Mouse (Mus musculus) C2C12 (cell line): ENCODE data around the gene Ctso. TPM values are rescaled to one million over a fixed set of nuclear protein-coding genes. Genes with fewer than 3 reads are reported as not detected.

Experiments used
- H3K27me3 ChIP-seq: one replicate; pipeline ENCODE4 v1.6.1; 2011; ENCODE audit not compliant: control insufficient read depth, insufficient read depth, insufficient read length
- H3K36me3 ChIP-seq: one replicate; pipeline ENCODE4 v1.6.1; 2011; ENCODE audit not compliant: control insufficient read depth, insufficient read depth
- H3K4me3 ChIP-seq: one replicate; pipeline ENCODE4 v1.5.1; 2011; ENCODE audit warnings: mild to moderate bottlenecking, control low read depth; ENCODE audit not compliant: poor library complexity, insufficient read depth, severe bottlenecking
- H3K79me2 ChIP-seq: one replicate; pipeline ENCODE4 v1.6.1; 2011; ENCODE audit not compliant: control insufficient read depth, insufficient read depth
- H3K79me3 ChIP-seq: one replicate; pipeline ENCODE4 v1.6.1; 2011; ENCODE audit warnings: low read depth, control low read depth
- H3ac ChIP-seq: one replicate; pipeline ENCODE3; 2011; ENCODE audit warnings: low read depth; ENCODE audit not compliant: control insufficient read depth, insufficient read length
- CEBPB ChIP-seq: IDR thresholded peaks from one replicate; pipeline ENCODE4 v1.6.1; 2011; ENCODE audit warnings: low read depth, mild to moderate bottlenecking, control low read depth, moderate library complexity
- CTCF ChIP-seq: IDR thresholded peaks from one replicate; pipeline ENCODE4 v1.5.1; 2011; ENCODE audit not compliant: control insufficient read depth, insufficient read depth, insufficient read length
- FOSL1 ChIP-seq: IDR thresholded peaks from one replicate; pipeline ENCODE4 v1.8.0; 2011; ENCODE audit warnings: mild to moderate bottlenecking, low read length; ENCODE audit not compliant: poor library complexity, insufficient read depth, severe bottlenecking
- MAX ChIP-seq: IDR thresholded peaks from one replicate; pipeline ENCODE4 v1.6.1; 2011; ENCODE audit warnings: mild to moderate bottlenecking, control low read depth
- MYOD1 ChIP-seq: IDR thresholded peaks from one replicate; pipeline ENCODE4 v1.6.1; 2011; ENCODE audit warnings: low read depth; ENCODE audit not compliant: control insufficient read depth, insufficient read length
- MYOG ChIP-seq: IDR thresholded peaks from one replicate; pipeline ENCODE4 v1.6.1; 2011; ENCODE audit not compliant: control insufficient read depth, insufficient read length; ENCODE audit errors: extremely low read depth
- USF1 ChIP-seq: IDR thresholded peaks from one replicate; pipeline ENCODE4 v1.6.1; 2011; ENCODE audit warnings: low read depth, mild to moderate bottlenecking, control low read depth, moderate library complexity
- long read RNA-seq, 2 experiments: library from polyadenylated mRNA; unstranded; transcript quantifications; one replicate each; pipeline ENCODE4 v2.0.0; 2019 to 2020
- polyA plus RNA-seq: library from polyadenylated mRNA; unstranded; fragments of >200 nt; fragmentation: generic; extraction: Trizol; gene quantifications from one replicate; pipeline ENCODE4 v1.2.1, GENCODE M21; 2012; ENCODE audit warnings: missing spikeins

Ctso gene
- polyA plus RNA-seq: 0.83 TPM
- long read RNA-seq, experiment 1, transcript Ctso-201 (8 exons, 3,468 nt): major isoform, 10 of 14 reads
- long read RNA-seq, experiment 1, partial matches to known transcripts: 0 of 14 reads
- long read RNA-seq, experiment 1, other reads (novel, unspliced or antisense): 3 of 14 reads
- long read RNA-seq, experiment 2, transcript Ctso-201 (8 exons, 3,468 nt): major isoform, 9 of 11 reads
- long read RNA-seq, experiment 2, partial matches to known transcripts: 0 of 11 reads
- long read RNA-seq, experiment 2, other reads (novel, unspliced or antisense): 2 of 11 reads

DNA sequence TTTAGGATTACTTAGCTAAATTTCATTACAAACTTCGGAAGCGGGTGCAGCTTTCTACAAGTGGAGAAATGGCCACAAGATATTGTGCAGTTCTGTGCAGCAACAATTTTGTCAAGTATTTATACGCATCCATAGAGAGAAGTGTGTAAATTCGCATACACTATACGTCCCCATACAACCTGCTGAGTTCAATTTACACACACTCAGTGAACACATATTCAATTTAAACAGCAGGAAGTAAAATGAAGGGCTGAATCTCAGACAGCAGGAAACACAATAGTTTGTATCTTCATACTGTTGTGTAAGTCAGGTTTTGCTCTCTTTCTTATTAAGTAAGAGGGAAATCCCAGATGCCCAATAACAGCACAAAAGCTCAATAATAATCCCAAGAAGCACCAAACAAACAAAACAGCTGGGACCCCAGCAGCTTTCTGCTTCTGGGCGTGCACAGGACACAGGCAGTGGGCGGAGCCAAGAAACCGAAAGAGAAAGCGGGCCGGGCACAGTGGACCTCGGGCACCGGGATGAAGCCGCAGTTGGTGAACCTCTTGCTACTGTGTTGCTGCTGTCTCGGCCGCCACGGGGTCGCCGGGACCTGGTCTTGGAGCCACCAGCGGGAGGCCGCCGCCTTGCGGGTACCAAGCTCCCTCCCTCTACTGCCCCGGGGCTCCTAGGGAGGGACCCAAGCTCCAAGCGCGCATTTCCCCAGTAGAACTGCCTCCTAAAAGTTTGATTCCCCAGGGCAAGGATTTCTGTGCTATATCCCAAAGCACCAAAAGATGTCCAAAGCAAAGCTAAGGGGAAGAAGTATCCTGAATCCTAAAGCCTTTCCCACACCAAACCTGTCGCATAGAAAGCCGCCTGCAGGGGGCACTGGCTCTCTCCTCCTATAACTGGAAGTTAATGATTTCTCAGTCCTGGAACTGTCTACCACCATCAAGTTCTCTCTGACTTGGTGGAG is at the start of gene Ctso:
Gene Ctso, plus strand, starts transcription at position 461 of the 961 bp plus-strand sequence.
- H3K27me3 ChIP-seq: no peaks in the 10 kb centered on the region
- H3ac ChIP-seq: peak within 1 kb of the TSS; percentile 75
- H3K36me3 ChIP-seq: no peaks in the 10 kb centered on the region
- TF ChIP-seq CEBPB: no peak
- no peaks in the 10 kb centered on the region for H3K79me3 ChIP-seq
- H3K79me2 ChIP-seq: no peaks in the 10 kb centered on the region
- H3K4me3 ChIP-seq: peak within 1 kb of the TSS; percentile 47

DNA sequence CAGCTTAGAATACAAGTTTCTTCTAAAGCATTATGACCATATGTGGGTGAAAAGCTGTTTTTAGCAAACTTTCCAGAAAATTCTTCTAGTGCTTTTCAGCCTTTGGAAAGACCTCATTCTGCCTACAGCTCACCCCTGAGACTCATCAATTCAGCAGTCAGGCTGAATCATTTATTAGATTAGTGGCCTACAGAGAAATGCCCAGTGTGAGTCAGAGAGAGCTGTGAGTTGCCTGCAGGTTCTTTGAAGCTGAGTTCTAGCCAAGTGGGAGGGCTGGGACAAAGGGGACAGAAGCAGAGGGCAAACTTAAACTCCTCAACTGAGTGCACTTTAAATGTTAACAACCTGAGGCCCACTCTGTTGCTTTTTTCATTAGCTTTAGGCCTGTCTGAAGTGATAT is 48.5 kb upstream of the Ctso start:
- Histone ChIP-seq H3K79me3 (no peaks in the 10 kb centered on the region), H3K79me2 (no peaks in the 10 kb centered on the region), H3K27me3 (no peaks in the 10 kb centered on the region), H3K4me3 (no peak overlapping the region), H3K36me3 (no peaks in the 10 kb centered on the region), H3ac (no peak overlapping the region)
- peak; percentile 50 for TF ChIP-seq MAX
- TF ChIP-seq USF1: no peak
- TF ChIP-seq MYOG: no peak
- no peak for TF ChIP-seq MYOD1
- TF ChIP-seq FOSL1: peak; percentile 18

DNA sequence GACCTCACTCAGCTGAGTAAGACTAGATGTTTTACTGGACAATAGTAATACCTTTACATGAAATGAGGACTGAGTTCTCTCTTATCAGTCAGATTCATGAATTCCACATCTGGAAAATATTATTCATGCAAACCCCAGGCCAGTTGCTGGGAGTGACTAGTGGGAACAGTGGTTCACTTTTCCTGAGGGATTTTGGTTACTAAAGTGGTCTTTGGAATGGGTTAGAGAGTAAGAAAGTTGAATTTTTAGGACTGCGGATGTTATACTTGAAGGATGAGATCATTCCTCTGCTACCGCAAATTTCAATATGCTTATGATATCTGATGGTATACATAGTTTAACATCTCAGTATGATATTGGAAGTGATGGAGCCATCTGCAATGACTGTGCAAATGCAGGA is 46.8 kb upstream of the Ctso start:
- TF ChIP-seq MYOD1: peak; percentile 36
- peak; percentile 18 for TF ChIP-seq CEBPB
- no peak for TF ChIP-seq MAX
- H3K4me3 ChIP-seq: no peak overlapping the region
- no peaks in the 10 kb centered on the region for H3K27me3 ChIP-seq
- H3ac ChIP-seq: no peak overlapping the region
- no peaks in the 10 kb centered on the region for H3K36me3 ChIP-seq
- H3K79me3 ChIP-seq: no peaks in the 10 kb centered on the region
- no peaks in the 10 kb centered on the region for H3K79me2 ChIP-seq

DNA sequence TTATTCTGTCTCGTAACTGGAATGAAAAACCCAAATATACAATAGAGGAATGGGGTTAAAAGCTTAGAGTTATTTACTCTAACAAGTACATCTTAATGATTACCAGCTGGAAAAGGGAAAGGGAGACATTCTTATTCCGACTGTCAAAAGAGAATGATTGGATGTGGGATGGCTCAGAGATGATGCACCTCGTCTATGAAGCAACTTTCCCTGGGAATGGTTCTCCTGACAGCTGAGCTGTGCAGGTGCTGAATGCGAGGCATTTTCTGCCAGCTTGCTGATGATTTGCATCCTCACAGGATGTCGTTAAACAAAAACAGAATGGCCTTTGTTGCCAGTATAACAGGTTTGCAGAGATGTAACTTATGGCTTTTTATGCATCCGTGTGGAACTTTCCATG is 43.3 kb upstream of the Ctso start:
- H3ac ChIP-seq: no peak overlapping the region
- no peak for TF ChIP-seq CEBPB
- TF ChIP-seq MYOD1: no peak
- no peak for TF ChIP-seq MAX
- TF ChIP-seq MYOG: no peak
- TF ChIP-seq USF1: no peak
- no peak for TF ChIP-seq FOSL1
- no peak for TF ChIP-seq CTCF
- H3K36me3 ChIP-seq: no peaks in the 10 kb centered on the region
- no peaks in the 10 kb centered on the region for H3K27me3 ChIP-seq
- no peaks in the 10 kb centered on the region for H3K79me2 ChIP-seq
- H3K4me3 ChIP-seq: no peak overlapping the region
- no peaks in the 10 kb centered on the region for H3K79me3 ChIP-seq

DNA sequence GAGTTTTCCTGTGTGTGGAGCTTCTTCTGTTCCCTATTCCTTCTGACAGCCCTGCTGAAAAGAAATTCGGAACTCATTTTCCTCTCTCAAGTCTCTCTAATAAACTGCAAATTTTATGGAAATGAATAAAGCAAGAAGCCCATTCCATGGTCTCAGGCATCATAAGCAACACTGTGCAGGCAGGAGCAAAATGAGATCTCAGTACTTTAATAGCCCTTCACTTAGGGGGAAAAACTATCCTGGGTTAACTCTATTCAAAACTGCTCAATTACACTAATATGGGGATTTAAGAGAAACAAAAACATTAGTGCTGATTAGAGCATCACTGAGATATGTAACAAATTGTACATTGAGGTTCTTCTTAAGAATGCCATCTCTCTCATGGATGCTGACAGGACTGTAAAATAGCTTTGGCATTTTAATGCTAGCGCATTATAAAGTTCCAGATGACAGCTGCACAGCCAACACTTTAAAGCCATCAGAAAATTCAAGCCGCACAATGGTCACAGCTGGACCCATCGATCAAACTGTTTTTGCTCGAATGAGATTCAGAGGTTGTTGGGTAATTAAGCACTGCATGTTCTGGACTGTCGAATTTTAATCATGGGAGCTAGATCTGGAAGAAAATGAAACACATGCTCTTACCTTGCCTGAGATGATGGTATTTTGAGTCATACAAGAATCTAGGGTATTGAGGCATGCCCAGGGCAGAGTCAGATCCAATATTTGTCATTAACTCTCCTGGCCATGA is 21.9 kb upstream of the Ctso start:
- TF ChIP-seq MYOD1 (peak; percentile 98), MAX (peak; percentile 77), FOSL1 (no peak), MYOG (no peak), CEBPB (peak; percentile 6), CTCF (no peak), USF1 (peak; percentile 53)
- Histone ChIP-seq H3K79me2 (no peaks in the 10 kb centered on the region), H3K27me3 (no peaks in the 10 kb centered on the region), H3K79me3 (no peaks in the 10 kb centered on the region), H3ac (no peak overlapping the region), H3K4me3 (no peak overlapping the region), H3K36me3 (no peaks in the 10 kb centered on the region)
